Mouse (Mus musculus): Measurements from ENCODE around the gene Enam. TPM values are rescaled to one million over a fixed set of nuclear protein-coding genes. Genes with fewer than 3 reads are reported as not detected.

Gene Enam
- polyA plus RNA-seq (2012; rRNA removed) = not detected in 2 replicates

GRCm38 (mm10) chr5:88487675-88488074 is at the start of gene Enam:
Enam (plus strand) TSS chr5:88487975.
- H3K4me1 ChIP-seq (ENCODE audit: control insufficient read depth, insufficient read depth, low read length) = no peaks in the 10 kb centered on the region
- H3K4me3 ChIP-seq (replicated peaks; ENCODE audit: extremely low read depth, low read depth, low read length) = no peak within 1 kb of the TSS
- DNase-seq = no peak
- TF ChIP-seq CTCF (IDR thresholded peaks at IDR 0.05; ENCODE audit: insufficient read depth, low read length) (no peak), POLR2A (IDR thresholded peaks at IDR 0.05; ENCODE audit: borderline replicate concordance, extremely low read depth, low read depth, low read length) (no peak)

- TF ChIP-seq CTCF (IDR thresholded peaks at IDR 0.05; ENCODE audit: insufficient read depth, low read length) = no peak
- no peak for TF ChIP-seq POLR2A (IDR thresholded peaks at IDR 0.05; ENCODE audit: borderline replicate concordance, extremely low read depth, low read depth, low read length)
- Histone ChIP-seq H3K4me3 (replicated peaks; ENCODE audit: extremely low read depth, low read depth, low read length) (no peak within 1 kb of the TSS), H3K4me1 (ENCODE audit: control insufficient read depth, insufficient read depth, low read length) (no peaks in the 10 kb centered on the region)
- 72% methylated on average over 3 of the region's 3 CpGs for WGBS
- no peak for DNase-seq
Observed at GRCm38 (mm10) chr5:88455691-88456090, 32.1 kb upstream of the Enam start, which contains the start of gene Ambn. Ambn (plus strand) TSS chr5:88455991.

GRCm38 (mm10) chr5:88467471-88467870 is 20.3 kb upstream of the Enam start:
- no peak for TF ChIP-seq CTCF (IDR thresholded peaks at IDR 0.05; ENCODE audit: insufficient read depth, low read length)
- TF ChIP-seq POLR2A (IDR thresholded peaks at IDR 0.05; ENCODE audit: borderline replicate concordance, extremely low read depth, low read depth, low read length) = no peak
- Histone ChIP-seq H3K4me1 (ENCODE audit: control insufficient read depth, insufficient read depth, low read length) (no peaks in the 10 kb centered on the region), H3K4me3 (replicated peaks; ENCODE audit: extremely low read depth, low read depth, low read length) (no peak overlapping the region)
- WGBS = 80% methylated on average over 2 of the region's 2 CpGs
- no peak for DNase-seq

- no peak for DNase-seq
- 82% methylated on average over 4 of the region's 4 CpGs for WGBS
- no peak for TF ChIP-seq POLR2A (IDR thresholded peaks at IDR 0.05; ENCODE audit: borderline replicate concordance, extremely low read depth, low read depth, low read length)
- no peak for TF ChIP-seq CTCF (IDR thresholded peaks at IDR 0.05; ENCODE audit: insufficient read depth, low read length)
- Histone ChIP-seq H3K4me1 (ENCODE audit: control insufficient read depth, insufficient read depth, low read length) (no peaks in the 10 kb centered on the region), H3K4me3 (replicated peaks; ENCODE audit: extremely low read depth, low read depth, low read length) (no peak overlapping the region)
Observed at GRCm38 (mm10) chr5:88468807-88469704, 18.7 kb upstream of the Enam start.

- H3K4me1 ChIP-seq (ENCODE audit: control insufficient read depth, insufficient read depth, low read length) = no peaks in the 10 kb centered on the region
- WGBS = 55% methylated on average over 2 of the region's 2 CpGs
- no peak overlapping the region for H3K4me3 ChIP-seq (replicated peaks; ENCODE audit: extremely low read depth, low read depth, low read length)
- no peak for DNase-seq
- no peak for TF ChIP-seq CTCF (IDR thresholded peaks at IDR 0.05; ENCODE audit: insufficient read depth, low read length)
- TF ChIP-seq POLR2A (IDR thresholded peaks at IDR 0.05; ENCODE audit: borderline replicate concordance, extremely low read depth, low read depth, low read length) = no peak
Observed at GRCm38 (mm10) chr5:88489004-88489403, 1.2 kb downstream of the Enam start.

- TF ChIP-seq CTCF (IDR thresholded peaks at IDR 0.05; ENCODE audit: insufficient read depth, low read length) = no peak
- TF ChIP-seq POLR2A (IDR thresholded peaks at IDR 0.05; ENCODE audit: borderline replicate concordance, extremely low read depth, low read depth, low read length) = no peak
- WGBS = 80% methylated on average over 5 of the region's 5 CpGs
- DNase-seq = no peak
- no peak overlapping the region for H3K4me3 ChIP-seq (replicated peaks; ENCODE audit: extremely low read depth, low read depth, low read length)
- no peaks in the 10 kb centered on the region for H3K4me1 ChIP-seq (ENCODE audit: control insufficient read depth, insufficient read depth, low read length)
Observed at GRCm38 (mm10) chr5:88491111-88491510, 3.3 kb downstream of the Enam start.

- TF ChIP-seq POLR2A (IDR thresholded peaks at IDR 0.05; ENCODE audit: borderline replicate concordance, extremely low read depth, low read depth, low read length) (no peak), CTCF (IDR thresholded peaks at IDR 0.05; ENCODE audit: insufficient read depth, low read length) (no peak)
- Histone ChIP-seq H3K4me3 (replicated peaks; ENCODE audit: extremely low read depth, low read depth, low read length) (no peak overlapping the region), H3K4me1 (ENCODE audit: control insufficient read depth, insufficient read depth, low read length) (no peaks in the 10 kb centered on the region)
- 56% methylated on average over 3 of the region's 3 CpGs for WGBS
- no peak for DNase-seq
Observed at GRCm38 (mm10) chr5:88499781-88500180, 12.0 kb downstream of the Enam start.

GRCm38 (mm10) chr5:88508555-88508954 is 20.8 kb downstream of the Enam start:
- DNase-seq = no peak
- Histone ChIP-seq H3K4me3 (replicated peaks; ENCODE audit: extremely low read depth, low read depth, low read length) (no peak overlapping the region), H3K4me1 (ENCODE audit: control insufficient read depth, insufficient read depth, low read length) (no peaks in the 10 kb centered on the region)
- WGBS = 26% methylated on average over 1 of the region's 1 CpGs
- TF ChIP-seq POLR2A (IDR thresholded peaks at IDR 0.05; ENCODE audit: borderline replicate concordance, extremely low read depth, low read depth, low read length) (no peak), CTCF (IDR thresholded peaks at IDR 0.05; ENCODE audit: insufficient read depth, low read length) (no peak)

- TF ChIP-seq POLR2A (IDR thresholded peaks at IDR 0.05; ENCODE audit: borderline replicate concordance, extremely low read depth, low read depth, low read length) = no peak
- TF ChIP-seq CTCF (IDR thresholded peaks at IDR 0.05; ENCODE audit: insufficient read depth, low read length) = no peak
- no peak overlapping the region for H3K4me3 ChIP-seq (replicated peaks; ENCODE audit: extremely low read depth, low read depth, low read length)
- WGBS = 66% methylated on average over 1 of the region's 1 CpGs
- no peak for DNase-seq
- no peaks in the 10 kb centered on the region for H3K4me1 ChIP-seq (ENCODE audit: control insufficient read depth, insufficient read depth, low read length)
Observed at GRCm38 (mm10) chr5:88508990-88509389, 21.2 kb downstream of the Enam start.

- H3K4me1 ChIP-seq (ENCODE audit: control insufficient read depth, insufficient read depth, low read length) = no peaks in the 10 kb centered on the region
- TF ChIP-seq POLR2A (IDR thresholded peaks at IDR 0.05; ENCODE audit: borderline replicate concordance, extremely low read depth, low read depth, low read length) = no peak
- no peak for TF ChIP-seq CTCF (IDR thresholded peaks at IDR 0.05; ENCODE audit: insufficient read depth, low read length)
- no peak overlapping the region for H3K4me3 ChIP-seq (replicated peaks; ENCODE audit: extremely low read depth, low read depth, low read length)
- WGBS = 3% methylated on average over 2 of the region's 2 CpGs
- no peak for DNase-seq
Observed at GRCm38 (mm10) chr5:88519232-88519631, 31.5 kb downstream of the Enam start.

Measured in lung, adult 2 months (tissue).